Mouse (Mus musculus): ENCODE measurements around the gene Cltc. TPM values are rescaled to one million over a fixed set of nuclear protein-coding genes. Genes with fewer than 3 reads are reported as not detected.

Gene Cltc
- polyA plus RNA-seq, 1 experiment from 2014 or later: 113 TPM

GRCm38 (mm10) chr11:86756156-86757141, 916 bp downstream of the Cltc start:
- H3K4me2 ChIP-seq (ENCODE audit: low read length): peak overlapping the region; percentile 85
- no peaks in the 10 kb centered on the region for H3K9me3 ChIP-seq (replicated peaks; ENCODE audit: low read length)
- H3K4me3 ChIP-seq (replicated peaks; ENCODE audit: low read depth, low read length): peak overlapping the region; percentile 100
- H3K4me1 ChIP-seq (replicated peaks; ENCODE audit: insufficient read depth, low read length): peaks cover 10% of the 10 kb centered on the region; the same call in 1 of the 2 replicates
- no peaks in the 10 kb centered on the region for H3K27me3 ChIP-seq (ENCODE audit: insufficient read depth, low read length)
- H3K9ac ChIP-seq (ENCODE audit: low read depth, low read length): peak overlapping the region; percentile 95
- DNase-seq (ENCODE audit: low spot score): peak; percentile 67
- peak; percentile 8; the same call in 1 of the 2 replicates for ATAC-seq (replicated peaks; ENCODE audit: low FRiP score, low read depth)
- peak overlapping the region; percentile 96 for H3K27ac ChIP-seq
- 0 out of 2 replicates have a peak, but pooled peaks cover 3% of the 10 kb centered on the region for H3K36me3 ChIP-seq (ENCODE audit: insufficient read depth, low read length)
- TF ChIP-seq CTCF (IDR thresholded peaks at IDR 0.05; ENCODE audit: low read depth): no peak
- WGBS: 1% methylated on average over 31 of the region's 31 CpGs

- ATAC-seq (replicated peaks; ENCODE audit: low FRiP score, low read depth) (no peak), DNase-seq (ENCODE audit: low spot score) (no peak)
- H3K9ac ChIP-seq (ENCODE audit: low read depth, low read length): no peak overlapping the region
- no peaks in the 10 kb centered on the region for H3K27me3 ChIP-seq (ENCODE audit: insufficient read depth, low read length)
- H3K9me3 ChIP-seq (replicated peaks; ENCODE audit: low read length): no peaks in the 10 kb centered on the region
- TF ChIP-seq CTCF (IDR thresholded peaks at IDR 0.05; ENCODE audit: low read depth): no peak
- no peak overlapping the region for H3K27ac ChIP-seq
- peaks cover 3% of the 10 kb centered on the region; the same call in 1 of the 2 replicates for H3K36me3 ChIP-seq (ENCODE audit: insufficient read depth, low read length)
- no peak overlapping the region for H3K4me3 ChIP-seq (replicated peaks; ENCODE audit: low read depth, low read length)
- no peak overlapping the region for H3K4me2 ChIP-seq (ENCODE audit: low read length)
- peaks cover 19% of the 10 kb centered on the region; the same call in 1 of the 2 replicates for H3K4me1 ChIP-seq (replicated peaks; ENCODE audit: insufficient read depth, low read length)
Observed at GRCm38 (mm10) chr11:86752404-86752803, 5.0 kb downstream of the Cltc start.

- TF ChIP-seq CTCF (IDR thresholded peaks at IDR 0.05; ENCODE audit: low read depth): no peak
- 91% methylated on average over 1 of the region's 1 CpGs for WGBS
- H3K9me3 ChIP-seq (replicated peaks; ENCODE audit: low read length): no peaks in the 10 kb centered on the region
Observed at GRCm38 (mm10) chr11:86751010-86751409, 6.4 kb downstream of the Cltc start.

GRCm38 (mm10) chr11:86749776-86750423, 7.5 kb downstream of the Cltc start:
- ATAC-seq (replicated peaks; ENCODE audit: low FRiP score, low read depth) (no peak), DNase-seq (ENCODE audit: low spot score) (no peak)
- WGBS: 71% methylated on average over 3 of the region's 3 CpGs
- TF ChIP-seq CTCF (IDR thresholded peaks at IDR 0.05; ENCODE audit: low read depth): no peak
- Histone ChIP-seq H3K9me3 (replicated peaks; ENCODE audit: low read length) (no peaks in the 10 kb centered on the region), H3K9ac (ENCODE audit: low read depth, low read length) (no peak overlapping the region), H3K4me1 (replicated peaks; ENCODE audit: insufficient read depth, low read length) (peaks cover 23% of the 10 kb centered on the region), H3K27me3 (ENCODE audit: insufficient read depth, low read length) (no peaks in the 10 kb centered on the region), H3K4me3 (replicated peaks; ENCODE audit: low read depth, low read length) (no peak overlapping the region), H3K27ac (peak overlapping the region; percentile 39; the same call in 1 of the 2 replicates), H3K36me3 (ENCODE audit: insufficient read depth, low read length) (peaks cover 3% of the 10 kb centered on the region; the same call in 1 of the 2 replicates), H3K4me2 (ENCODE audit: low read length) (peak overlapping the region; percentile 4; the same call in 1 of the 2 replicates)

More at GRCm38 (mm10) chr11:86751010-86751409, 6.4 kb downstream of the Cltc start:
- Histone ChIP-seq H3K9ac (ENCODE audit: low read depth, low read length) (no peak overlapping the region), H3K36me3 (ENCODE audit: insufficient read depth, low read length) (peaks cover 3% of the 10 kb centered on the region; the same call in 1 of the 2 replicates), H3K4me2 (ENCODE audit: low read length) (no peak overlapping the region), H3K27me3 (ENCODE audit: insufficient read depth, low read length) (no peaks in the 10 kb centered on the region), H3K27ac (no peak overlapping the region), H3K4me1 (replicated peaks; ENCODE audit: insufficient read depth, low read length) (peaks cover 17% of the 10 kb centered on the region), H3K4me3 (replicated peaks; ENCODE audit: low read depth, low read length) (no peak overlapping the region)
- DNase-seq (ENCODE audit: low spot score): no peak
- no peak for ATAC-seq (replicated peaks; ENCODE audit: low FRiP score, low read depth)

- WGBS: 56% methylated on average over 3 of the region's 3 CpGs
- Histone ChIP-seq H3K4me3 (replicated peaks; ENCODE audit: low read depth, low read length) (no peak overlapping the region), H3K4me2 (ENCODE audit: low read length) (no peak overlapping the region), H3K36me3 (ENCODE audit: insufficient read depth, low read length) (no peaks in the 10 kb centered on the region; the same call in 1 of the 2 replicates), H3K27me3 (ENCODE audit: insufficient read depth, low read length) (no peaks in the 10 kb centered on the region), H3K9me3 (replicated peaks; ENCODE audit: low read length) (no peaks in the 10 kb centered on the region), H3K4me1 (replicated peaks; ENCODE audit: insufficient read depth, low read length) (peaks cover 24% of the 10 kb centered on the region; the same call in 1 of the 2 replicates), H3K27ac (0 out of 2 replicates have a peak overlapping the region, but pooled peaks have one; percentile 0), H3K9ac (ENCODE audit: low read depth, low read length) (no peak overlapping the region)
- TF ChIP-seq CTCF (IDR thresholded peaks at IDR 0.05; ENCODE audit: low read depth): no peak
- ATAC-seq (replicated peaks; ENCODE audit: low FRiP score, low read depth) (no peak), DNase-seq (ENCODE audit: low spot score) (peak; percentile 31)
Observed at GRCm38 (mm10) chr11:86745634-86746404, 11.5 kb downstream of the Cltc start.
